Mouse (Mus musculus) heart, embryonic 10.5 days (tissue): ENCODE data around the gene Neu1. TPM values are rescaled to one million over a fixed set of nuclear protein-coding genes. Genes with fewer than 3 reads are reported as not detected.
A peak's percentile ranks its signal among the peaks of the same experiment; 100 is the strongest.

Experiments
- DNase-seq: peaks from one replicate; pipeline ENCODE4 v3.0.0-alpha.2; 2017; ENCODE audit warnings: low spot score
- H3K27ac ChIP-seq: fragments of 300-500 bp; sonication (generic); 2 replicates; pipeline ENCODE4 v1.5.1; 2016; ENCODE audit warnings: mild to moderate bottlenecking
- H3K27me3 ChIP-seq: fragments of 300-500 bp; sonication (generic); 2 replicates; pipeline ENCODE4 v1.6.1; 2016; ENCODE audit warnings: mild to moderate bottlenecking; ENCODE audit not compliant: poor library complexity, insufficient read depth, severe bottlenecking
- H3K36me3 ChIP-seq: fragments of 300-500 bp; sonication (generic); 2 replicates; pipeline ENCODE4 v1.6.1; 2016; ENCODE audit warnings: mild to moderate bottlenecking, moderate library complexity
- H3K4me1 ChIP-seq: fragments of 300-500 bp; sonication (generic); 2 replicates; pipeline ENCODE4 v1.6.1; 2016; ENCODE audit warnings: mild to moderate bottlenecking
- H3K4me3 ChIP-seq: fragments of 300-500 bp; sonication (generic); 2 replicates; pipeline ENCODE4 v1.5.1; 2016; ENCODE audit warnings: mild to moderate bottlenecking, moderate library complexity
- H3K9me3 ChIP-seq: fragments of 300-500 bp; sonication (generic); 2 replicates; pipeline ENCODE4 v1.6.1; 2016; ENCODE audit warnings: mild to moderate bottlenecking, moderate library complexity
- WGBS: fragments of 180-500 bp; shearing (Covaris S2); methylation state at CpG from one replicate; pipeline ENCODE4 v1.1.7; 2016; 5-methylcytosine and 5-hydroxymethylcytosine counted together
- polyA plus RNA-seq: library from polyadenylated mRNA; unstranded; fragments of >200 nt; fragmentation: Nextera tagmentation; extraction: Ambion mirVana; gene quantifications from 2 replicates; pipeline ENCODE4 v1.2.1, GENCODE M21; 2016

Neu1 gene
- polyA plus RNA-seq, 1 experiment from 2014 or later = 21.3 TPM

DNA sequence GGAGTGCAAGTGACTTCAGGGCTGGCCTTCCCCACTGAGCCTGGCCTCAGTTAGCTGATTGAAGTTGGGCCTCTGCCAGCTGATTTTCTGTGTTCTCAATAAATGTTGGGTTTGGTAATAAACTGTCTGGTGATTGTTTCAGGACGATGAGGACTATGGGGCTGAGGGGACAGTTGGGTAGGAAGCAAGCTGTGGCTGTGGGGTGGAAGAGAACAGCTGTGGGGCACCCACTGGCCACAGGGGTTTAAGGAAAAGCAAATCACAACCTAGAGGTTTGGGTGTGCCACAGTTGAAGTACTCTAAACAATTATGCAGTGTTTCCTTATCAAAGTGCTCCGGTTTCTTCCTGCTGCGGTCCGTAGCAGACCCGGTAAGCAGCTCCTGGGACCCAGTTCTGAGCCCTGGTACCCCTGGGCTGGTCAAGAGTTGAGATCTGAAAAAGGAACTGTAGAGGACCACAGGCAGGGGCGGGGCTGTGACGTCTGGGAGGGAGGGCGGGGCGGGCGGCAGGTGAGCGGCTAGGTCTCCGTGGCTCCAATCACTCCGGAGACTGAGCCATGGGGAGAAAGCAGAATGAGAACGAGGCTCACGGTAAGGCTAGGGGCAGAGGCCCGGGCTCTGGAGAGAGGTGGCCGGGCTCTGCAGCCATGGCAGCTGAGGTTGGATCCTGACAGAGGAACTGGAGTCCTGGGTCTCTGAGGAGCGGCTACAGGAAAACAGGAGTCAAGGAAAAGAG, 17.0 kb upstream of the Neu1 start, which contains the start of gene Slc44a4:
Gene Slc44a4, plus strand, starts transcription at position 537 of the 736 bp plus-strand sequence.
- 38% methylated on average over 18 of the region's 18 CpGs for WGBS
- H3K36me3 ChIP-seq = peaks cover 47% of the 10 kb centered on the region
- H3K4me1 ChIP-seq = peaks cover 23% of the 10 kb centered on the region
- no peak for DNase-seq
- H3K4me3 ChIP-seq = no peak within 1 kb of the TSS; the same call in 1 of the 2 replicates
- H3K27ac ChIP-seq = 0 out of 2 replicates have a peak within 1 kb of the TSS, but pooled peaks have one; percentile 2
- H3K27me3 ChIP-seq = no peaks in the 10 kb centered on the region
- H3K9me3 ChIP-seq = no peaks in the 10 kb centered on the region

DNA sequence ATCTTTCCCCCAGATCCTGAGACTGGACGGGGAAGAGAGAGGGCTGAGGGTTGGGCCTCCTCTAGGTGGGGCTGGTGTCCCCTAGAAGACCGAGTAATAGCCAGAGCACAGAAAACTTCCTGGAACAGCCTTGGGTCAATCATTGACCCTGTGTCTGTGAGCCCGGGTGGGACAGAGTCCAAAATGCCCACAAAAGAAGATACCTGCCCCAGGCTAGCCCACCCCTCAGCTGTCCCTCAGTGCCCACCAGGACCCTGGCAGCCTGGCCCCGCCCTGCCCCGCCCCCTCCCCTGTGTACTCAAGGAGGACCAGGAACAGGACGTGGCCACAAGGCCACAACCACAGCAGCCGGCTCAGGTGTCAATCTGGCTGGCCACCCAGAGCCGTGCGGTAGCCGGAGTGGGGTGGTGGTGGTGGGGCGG, 15.6 kb upstream of the Neu1 start:
- Histone ChIP-seq H3K27ac (peak overlapping the region; percentile 59; the same call in 1 of the 2 replicates), H3K27me3 (no peaks in the 10 kb centered on the region), H3K9me3 (no peaks in the 10 kb centered on the region), H3K4me1 (peaks cover 23% of the 10 kb centered on the region), H3K4me3 (peak overlapping the region; percentile 35), H3K36me3 (peaks cover 34% of the 10 kb centered on the region)
- DNase-seq = no peak
- WGBS = 15% methylated on average over 11 of the region's 11 CpGs

DNA sequence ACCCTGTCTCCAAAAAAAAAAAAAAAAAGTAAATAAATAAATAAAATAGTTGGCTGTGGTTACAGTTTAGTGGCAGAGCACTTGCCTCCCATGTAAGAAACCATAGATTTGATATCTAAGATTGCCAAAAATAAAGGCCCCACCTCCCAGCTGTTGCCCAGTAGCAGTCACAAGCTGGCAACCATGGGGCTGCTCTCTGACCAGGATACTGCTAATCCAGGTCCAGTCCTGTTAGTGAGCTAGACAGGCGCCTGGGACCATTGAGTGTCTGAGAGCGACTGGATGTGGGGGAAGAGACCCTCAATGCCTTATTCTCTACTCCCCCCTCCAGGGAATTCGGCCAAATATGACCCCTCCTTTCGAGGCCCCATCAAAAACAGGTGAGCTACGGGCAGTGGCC, 14.7 kb upstream of the Neu1 start:
- Histone ChIP-seq H3K4me1 (peaks cover 19% of the 10 kb centered on the region), H3K4me3 (no peak overlapping the region), H3K36me3 (peaks cover 25% of the 10 kb centered on the region), H3K27ac (no peak overlapping the region), H3K27me3 (no peaks in the 10 kb centered on the region), H3K9me3 (no peaks in the 10 kb centered on the region)
- no peak for DNase-seq
- WGBS = 83% methylated on average over 5 of the region's 5 CpGs

DNA sequence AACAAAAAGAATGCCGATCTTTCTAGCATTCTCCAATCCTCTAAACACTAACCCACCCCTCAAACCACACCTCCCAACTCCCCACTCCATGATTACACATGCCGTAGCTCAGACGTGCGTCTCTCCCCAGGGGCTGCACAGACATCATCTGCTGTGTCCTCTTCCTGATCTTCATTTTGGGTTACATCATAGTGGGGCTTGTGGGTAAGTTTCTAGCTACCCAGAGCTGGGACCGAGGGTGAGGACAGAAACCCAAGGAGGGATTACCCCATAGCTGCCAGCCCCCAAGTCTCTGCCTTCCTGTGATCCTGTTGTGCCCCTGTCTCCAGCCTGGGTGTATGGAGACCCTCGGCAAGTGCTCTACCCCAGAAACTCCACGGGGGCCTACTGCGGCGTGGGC, 13.9 kb upstream of the Neu1 start:
- H3K4me1 ChIP-seq = peaks cover 16% of the 10 kb centered on the region
- 73% methylated on average over 9 of the region's 9 CpGs for WGBS
- H3K27me3 ChIP-seq = no peaks in the 10 kb centered on the region
- no peak for DNase-seq
- no peak overlapping the region for H3K27ac ChIP-seq
- H3K9me3 ChIP-seq = no peaks in the 10 kb centered on the region
- H3K36me3 ChIP-seq = peaks cover 16% of the 10 kb centered on the region
- no peak overlapping the region for H3K4me3 ChIP-seq

DNA sequence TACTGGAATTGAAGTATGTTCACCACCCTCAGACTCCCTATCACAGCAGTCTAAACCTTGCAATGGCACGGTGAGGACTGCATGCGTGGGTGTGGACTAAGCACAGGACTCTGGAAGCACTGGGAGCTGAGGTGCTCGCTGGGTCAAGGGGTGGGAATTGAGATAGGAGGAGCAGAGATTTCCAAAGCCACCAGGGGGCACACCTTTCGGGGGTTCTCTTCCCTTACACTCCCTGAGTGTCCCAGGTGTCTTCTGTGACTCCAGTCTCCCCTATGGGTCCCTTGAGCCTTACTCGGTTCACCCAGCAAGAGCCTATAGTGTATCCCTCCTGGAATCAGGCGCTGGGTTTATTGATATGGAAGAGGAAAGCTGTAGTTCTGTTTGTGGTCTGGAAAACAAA, 8.1 kb upstream of the Neu1 start:
- H3K27ac ChIP-seq = no peak overlapping the region
- no peak overlapping the region for H3K4me3 ChIP-seq
- no peaks in the 10 kb centered on the region for H3K36me3 ChIP-seq
- WGBS = 40% methylated on average over 6 of the region's 6 CpGs
- no peaks in the 10 kb centered on the region; the same call in 1 of the 2 replicates for H3K4me1 ChIP-seq
- no peak for DNase-seq
- H3K27me3 ChIP-seq = no peaks in the 10 kb centered on the region
- H3K9me3 ChIP-seq = no peaks in the 10 kb centered on the region

GRCm38 (mm10) chr17:34924258-34924657, 6.8 kb upstream of the Neu1 start:
- Histone ChIP-seq H3K4me3 (no peak overlapping the region), H3K4me1 (peaks cover 7% of the 10 kb centered on the region), H3K9me3 (no peaks in the 10 kb centered on the region), H3K27ac (no peak overlapping the region), H3K36me3 (no peaks in the 10 kb centered on the region), H3K27me3 (no peaks in the 10 kb centered on the region)
- WGBS = 66% methylated on average over 5 of the region's 5 CpGs
- DNase-seq = no peak

DNA sequence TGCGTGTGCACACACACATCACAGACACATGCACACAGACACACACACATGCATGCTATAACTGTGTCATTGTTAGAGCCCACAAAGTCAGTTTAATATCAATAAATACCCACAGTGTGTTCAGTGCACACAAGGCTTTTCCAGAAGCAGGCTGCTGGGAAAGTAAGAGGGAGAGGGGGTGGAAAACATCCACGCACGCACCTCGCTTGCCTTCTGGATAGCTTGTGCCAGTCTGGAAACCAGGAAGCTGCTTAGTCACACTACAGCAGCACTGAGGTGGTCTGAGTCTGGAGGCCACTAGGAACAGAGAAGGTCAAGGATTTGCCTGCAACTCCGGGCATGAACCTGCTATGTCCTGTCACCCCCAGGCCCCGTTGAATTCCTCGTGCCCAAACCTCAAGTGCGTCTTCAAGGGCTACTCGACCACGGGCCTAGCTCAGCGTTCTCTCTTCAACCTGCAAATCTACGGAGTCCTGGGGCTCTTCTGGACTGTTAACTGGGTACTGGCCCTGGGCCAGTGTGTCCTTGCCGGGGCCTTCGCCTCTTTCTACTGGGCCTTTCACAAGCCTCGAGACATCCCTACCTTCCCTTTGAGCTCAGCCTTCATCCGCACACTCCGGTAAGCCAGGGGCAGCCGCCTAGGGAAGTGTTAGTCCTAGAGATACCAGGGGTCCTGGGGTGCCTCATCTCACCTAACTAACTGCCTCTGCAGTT, 3.6 kb upstream of the Neu1 start:
- H3K27me3 ChIP-seq = no peaks in the 10 kb centered on the region
- H3K4me3 ChIP-seq = no peak overlapping the region
- 83% methylated on average over 18 of the region's 18 CpGs for WGBS
- 0 out of 2 replicates have a peak overlapping the region, but pooled peaks have one; percentile 1 for H3K27ac ChIP-seq
- peaks cover 15% of the 10 kb centered on the region for H3K4me1 ChIP-seq
- no peaks in the 10 kb centered on the region for H3K9me3 ChIP-seq
- no peak for DNase-seq
- H3K36me3 ChIP-seq = no peaks in the 10 kb centered on the region

DNA sequence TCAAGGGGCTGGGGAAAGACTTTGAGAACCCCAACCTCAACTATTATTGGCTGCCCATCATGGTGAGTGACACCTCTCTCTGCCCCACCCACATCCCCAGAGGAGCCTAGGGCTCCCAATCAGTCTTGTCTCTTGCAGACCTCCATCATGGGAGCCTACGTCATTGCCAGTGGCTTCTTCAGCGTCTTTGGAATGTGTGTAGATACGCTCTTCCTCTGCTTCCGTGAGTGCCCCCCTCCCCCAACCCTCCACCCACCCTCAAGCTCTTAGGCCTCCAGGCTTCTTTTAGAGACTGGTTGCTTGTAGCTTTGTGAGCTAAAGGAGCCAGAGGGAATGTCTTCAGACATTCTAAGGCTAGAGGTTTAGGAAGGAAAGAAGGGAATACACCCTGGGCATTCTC, 2.2 kb upstream of the Neu1 start:
- Histone ChIP-seq H3K27me3 (no peaks in the 10 kb centered on the region), H3K27ac (peak overlapping the region; percentile 44; the same call in 1 of the 2 replicates), H3K9me3 (no peaks in the 10 kb centered on the region), H3K4me3 (peak overlapping the region; percentile 19; the same call in 1 of the 2 replicates), H3K4me1 (peaks cover 17% of the 10 kb centered on the region), H3K36me3 (peaks cover 11% of the 10 kb centered on the region)
- DNase-seq = no peak
- 47% methylated on average over 4 of the region's 4 CpGs for WGBS

DNA sequence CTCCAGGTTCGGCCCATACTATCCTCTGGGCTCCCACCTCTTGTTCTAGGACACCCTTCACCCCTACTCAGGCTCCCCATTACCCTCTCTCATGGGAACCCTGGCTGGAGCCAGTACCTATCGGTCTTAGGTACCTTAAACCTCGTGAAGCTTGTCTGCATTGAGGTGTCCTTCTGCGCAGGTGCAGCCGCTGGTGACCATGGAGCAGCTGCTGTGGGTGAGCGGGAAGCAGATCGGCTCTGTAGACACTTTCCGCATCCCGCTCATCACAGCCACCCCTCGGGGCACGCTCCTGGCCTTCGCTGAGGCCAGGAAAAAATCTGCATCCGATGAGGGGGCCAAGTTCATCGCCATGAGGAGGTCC, 664 bp downstream of the Neu1 start:
- no peaks in the 10 kb centered on the region for H3K27me3 ChIP-seq
- H3K4me3 ChIP-seq = peak overlapping the region; percentile 78
- H3K27ac ChIP-seq = peak overlapping the region; percentile 87
- 13% methylated on average over 14 of the region's 14 CpGs for WGBS
- no peaks in the 10 kb centered on the region for H3K9me3 ChIP-seq
- H3K4me1 ChIP-seq = peaks cover 28% of the 10 kb centered on the region
- H3K36me3 ChIP-seq = peaks cover 28% of the 10 kb centered on the region
- DNase-seq = no peak

- H3K9me3 ChIP-seq = no peaks in the 10 kb centered on the region
- peak overlapping the region; percentile 87; the same call in 1 of the 2 replicates for H3K27ac ChIP-seq
- H3K4me3 ChIP-seq = peak overlapping the region; percentile 78
- peaks cover 28% of the 10 kb centered on the region for H3K4me1 ChIP-seq
- no peaks in the 10 kb centered on the region for H3K27me3 ChIP-seq
- WGBS = 89% methylated on average over 8 of the region's 8 CpGs
- DNase-seq = no peak
- H3K36me3 ChIP-seq = peaks cover 28% of the 10 kb centered on the region
Observed at GRCm38 (mm10) chr17:34932287-34932686, 1.2 kb downstream of the Neu1 start.

DNA sequence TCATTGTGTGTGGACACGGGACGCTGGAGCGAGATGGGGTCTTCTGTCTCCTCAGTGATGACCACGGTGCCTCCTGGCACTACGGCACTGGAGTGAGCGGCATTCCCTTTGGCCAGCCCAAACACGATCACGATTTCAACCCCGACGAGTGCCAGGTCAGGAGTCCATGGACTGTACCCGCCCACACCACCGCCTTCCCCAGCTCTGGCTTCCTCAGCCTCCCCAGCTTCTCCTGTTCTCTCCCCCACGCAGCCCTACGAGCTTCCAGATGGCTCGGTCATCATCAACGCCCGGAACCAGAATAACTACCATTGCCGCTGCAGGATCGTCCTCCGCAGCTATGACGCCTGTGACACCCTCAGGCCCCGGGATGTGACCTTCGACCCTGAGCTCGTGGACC, 3.0 kb downstream of the Neu1 start:
- no peaks in the 10 kb centered on the region for H3K27me3 ChIP-seq
- peaks cover 28% of the 10 kb centered on the region for H3K36me3 ChIP-seq
- H3K9me3 ChIP-seq = no peaks in the 10 kb centered on the region
- H3K4me1 ChIP-seq = peaks cover 22% of the 10 kb centered on the region
- no peak for DNase-seq
- H3K4me3 ChIP-seq = no peak overlapping the region
- peak overlapping the region; percentile 7; the same call in 1 of the 2 replicates for H3K27ac ChIP-seq
- WGBS = 75% methylated on average over 24 of the region's 24 CpGs

GRCm38 (mm10) chr17:34934830-34935229, 3.8 kb downstream of the Neu1 start:
- Histone ChIP-seq H3K36me3 (peaks cover 28% of the 10 kb centered on the region), H3K4me1 (peaks cover 21% of the 10 kb centered on the region), H3K27ac (no peak overlapping the region), H3K27me3 (no peaks in the 10 kb centered on the region), H3K4me3 (peak overlapping the region; percentile 5; the same call in 1 of the 2 replicates), H3K9me3 (no peaks in the 10 kb centered on the region)
- 42% methylated on average over 8 of the region's 8 CpGs for WGBS
- no peak for DNase-seq

DNA sequence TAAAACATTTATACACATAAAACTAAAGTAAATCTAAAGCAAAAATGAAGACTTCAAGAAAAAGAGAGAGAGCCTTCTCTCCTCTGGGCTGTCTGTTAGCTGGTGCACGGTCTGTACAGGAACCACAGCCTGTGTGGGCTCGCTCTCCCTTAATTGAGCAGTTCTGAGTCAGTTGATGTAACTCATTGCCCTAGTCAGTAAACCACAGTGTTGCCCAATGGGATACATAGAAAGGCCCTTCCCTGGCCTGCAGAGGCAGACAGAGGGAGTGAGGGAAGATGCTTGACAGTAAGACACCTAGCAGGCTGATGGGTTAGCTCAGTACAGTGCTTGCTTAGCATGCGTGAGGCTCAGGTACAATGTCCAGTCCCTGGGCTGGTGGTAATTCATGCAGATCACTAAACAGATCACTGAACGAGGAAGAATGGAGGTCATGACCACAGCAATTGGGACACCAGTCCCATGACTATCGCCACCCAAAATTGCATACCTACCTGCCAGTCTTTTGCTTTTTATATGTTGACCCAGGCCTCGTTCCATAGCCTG, 7.0 kb downstream of the Neu1 start:
- H3K9me3 ChIP-seq = no peaks in the 10 kb centered on the region
- 84% methylated on average over 6 of the region's 6 CpGs for WGBS
- H3K4me3 ChIP-seq = no peak overlapping the region
- peaks cover 20% of the 10 kb centered on the region for H3K4me1 ChIP-seq
- H3K36me3 ChIP-seq = peaks cover 23% of the 10 kb centered on the region
- no peak for DNase-seq
- H3K27me3 ChIP-seq = no peaks in the 10 kb centered on the region
- H3K27ac ChIP-seq = no peak overlapping the region
